Mouse (Mus musculus): Measurements from ENCODE around the gene Mroh3. TPM values are rescaled to one million over a fixed set of nuclear protein-coding genes. Genes with fewer than 3 reads are reported as not detected.

Gene Mroh3
- total and polyA plus RNA-seq, 2 experiments from 2014 or later, result not detected

DNA sequence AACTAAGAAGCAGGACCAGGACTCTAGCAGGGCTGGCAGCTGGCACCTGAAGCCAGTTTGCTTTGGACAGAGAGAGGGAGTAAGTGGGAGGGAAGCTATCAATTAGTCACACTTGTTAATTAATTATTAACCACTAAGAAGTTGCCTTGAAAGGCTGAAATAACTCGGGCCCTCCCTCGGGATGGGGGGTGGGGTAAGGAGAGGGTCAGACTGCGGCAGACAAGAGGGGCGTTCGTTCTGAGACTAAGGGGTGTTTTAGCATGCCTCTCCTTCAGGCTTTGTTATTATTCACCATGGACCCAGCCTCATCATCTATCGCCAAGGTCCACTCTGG, 16.4 kb upstream of the Mroh3 start:
- DNase-seq, result no peak
- no peak for TF ChIP-seq CTCF (IDR thresholded peaks at IDR 0.05; ENCODE audit: low read depth)
- Histone ChIP-seq H3K27ac (ENCODE audit: low read depth, low read length) (no peak overlapping the region), H3K4me1 (ENCODE audit: insufficient read depth) (peaks cover 8% of the 10 kb centered on the region; the same call in 1 of the 2 replicates), H3K27me3 (ENCODE audit: insufficient read depth, low read length) (no peaks in the 10 kb centered on the region), H3K36me3 (ENCODE audit: insufficient read depth) (0 out of 2 replicates have a peak, but pooled peaks cover under 1% of the 10 kb centered on the region), H3K9me3 (ENCODE audit: low read length) (no peaks in the 10 kb centered on the region), H3K4me3 (ENCODE audit: low read depth, low read length) (no peak overlapping the region), H3K9ac (no peak overlapping the region), H3K4me2 (ENCODE audit: low read depth) (no peak overlapping the region)
- no peak for ATAC-seq
- WGBS, result 16% methylated on average over 6 of the region's 6 CpGs

- ATAC-seq (no peak), DNase-seq (no peak)
- WGBS, result 14% methylated on average over 13 of the region's 13 CpGs
- Histone ChIP-seq H3K36me3 (ENCODE audit: insufficient read depth) (0 out of 2 replicates have a peak, but pooled peaks cover 4% of the 10 kb centered on the region), H3K4me3 (ENCODE audit: low read depth, low read length) (no peak overlapping the region), H3K9ac (no peak overlapping the region), H3K27me3 (ENCODE audit: insufficient read depth, low read length) (no peaks in the 10 kb centered on the region), H3K9me3 (ENCODE audit: low read length) (no peaks in the 10 kb centered on the region), H3K27ac (ENCODE audit: low read depth, low read length) (no peak overlapping the region), H3K4me1 (ENCODE audit: insufficient read depth) (peaks cover 8% of the 10 kb centered on the region; the same call in 1 of the 2 replicates), H3K4me2 (ENCODE audit: low read depth) (no peak overlapping the region)
- no peak for TF ChIP-seq CTCF (IDR thresholded peaks at IDR 0.05; ENCODE audit: low read depth)
Observed at GRCm38 (mm10) chr1:136228328-136229039, 15.9 kb upstream of the Mroh3 start.

- TF ChIP-seq CTCF (IDR thresholded peaks at IDR 0.05; ENCODE audit: low read depth), result no peak
- ATAC-seq (no peak), DNase-seq (no peak)
- 0 out of 2 replicates have a peak, but pooled peaks cover 4% of the 10 kb centered on the region for H3K36me3 ChIP-seq (ENCODE audit: insufficient read depth)
- peaks cover 6% of the 10 kb centered on the region; the same call in 1 of the 2 replicates for H3K4me1 ChIP-seq (ENCODE audit: insufficient read depth)
- H3K4me3 ChIP-seq (ENCODE audit: low read depth, low read length), result no peak overlapping the region
- no peak overlapping the region for H3K9ac ChIP-seq
- no peaks in the 10 kb centered on the region for H3K9me3 ChIP-seq (ENCODE audit: low read length)
- H3K27ac ChIP-seq (ENCODE audit: low read depth, low read length), result no peak overlapping the region
- 45% methylated on average over 4 of the region's 4 CpGs for WGBS
- H3K4me2 ChIP-seq (ENCODE audit: low read depth), result no peak overlapping the region
- no peaks in the 10 kb centered on the region for H3K27me3 ChIP-seq (ENCODE audit: insufficient read depth, low read length)
Observed at GRCm38 (mm10) chr1:136227870-136228269, 15.2 kb upstream of the Mroh3 start.

DNA sequence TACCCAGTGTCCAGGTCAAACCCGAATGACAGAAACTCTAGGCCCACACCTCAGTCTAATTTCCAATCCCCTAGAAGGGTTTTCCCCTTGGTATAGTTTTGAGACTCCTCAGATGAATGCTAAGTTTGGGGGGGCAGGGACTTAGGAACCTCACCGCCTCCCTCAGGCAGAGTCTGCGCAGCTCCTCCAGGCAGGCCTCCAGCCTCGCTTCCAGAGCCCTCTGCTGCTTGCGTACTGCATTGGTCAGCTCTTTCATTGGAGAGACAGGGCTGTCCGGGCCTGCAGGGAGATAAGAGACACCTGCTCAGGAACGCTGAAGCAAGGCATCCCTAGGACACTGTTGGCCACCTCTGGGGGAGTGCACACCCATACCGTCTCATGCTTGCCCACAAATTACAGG, 14.0 kb upstream of the Mroh3 start:
- no peak overlapping the region for H3K4me3 ChIP-seq (ENCODE audit: low read depth, low read length)
- DNase-seq (no peak), ATAC-seq (no peak)
- no peaks in the 10 kb centered on the region for H3K9me3 ChIP-seq (ENCODE audit: low read length)
- no peak overlapping the region for H3K9ac ChIP-seq
- no peak overlapping the region for H3K4me2 ChIP-seq (ENCODE audit: low read depth)
- WGBS, result 95% methylated on average over 8 of the region's 8 CpGs
- TF ChIP-seq CTCF (IDR thresholded peaks at IDR 0.05; ENCODE audit: low read depth), result no peak
- H3K27ac ChIP-seq (ENCODE audit: low read depth, low read length), result no peak overlapping the region
- no peaks in the 10 kb centered on the region for H3K27me3 ChIP-seq (ENCODE audit: insufficient read depth, low read length)
- 0 out of 2 replicates have a peak, but pooled peaks cover 4% of the 10 kb centered on the region for H3K36me3 ChIP-seq (ENCODE audit: insufficient read depth)
- peaks cover 1% of the 10 kb centered on the region; the same call in 1 of the 2 replicates for H3K4me1 ChIP-seq (ENCODE audit: insufficient read depth)

DNA sequence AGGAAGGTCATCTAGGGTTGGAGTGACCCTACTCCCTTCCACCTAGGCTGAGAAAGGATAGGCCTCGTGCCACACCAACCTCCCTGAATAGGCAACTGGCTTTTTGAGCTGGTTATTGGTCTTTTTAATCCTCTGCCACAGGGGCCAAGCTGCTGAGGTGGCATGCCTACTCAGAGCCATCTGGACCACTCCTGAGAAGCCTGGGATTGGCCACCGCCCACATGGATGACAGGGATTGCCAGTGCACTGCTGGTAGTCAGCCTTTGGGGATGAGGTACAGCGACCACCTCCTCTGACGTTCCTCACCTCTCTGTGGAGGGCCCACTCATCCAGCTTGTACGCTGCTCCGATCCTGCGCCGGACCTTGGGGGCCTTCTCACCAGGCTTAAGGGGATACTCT, 13.2 kb upstream of the Mroh3 start:
- H3K4me1 ChIP-seq (ENCODE audit: insufficient read depth), result no peaks in the 10 kb centered on the region; the same call in 1 of the 2 replicates

DNA sequence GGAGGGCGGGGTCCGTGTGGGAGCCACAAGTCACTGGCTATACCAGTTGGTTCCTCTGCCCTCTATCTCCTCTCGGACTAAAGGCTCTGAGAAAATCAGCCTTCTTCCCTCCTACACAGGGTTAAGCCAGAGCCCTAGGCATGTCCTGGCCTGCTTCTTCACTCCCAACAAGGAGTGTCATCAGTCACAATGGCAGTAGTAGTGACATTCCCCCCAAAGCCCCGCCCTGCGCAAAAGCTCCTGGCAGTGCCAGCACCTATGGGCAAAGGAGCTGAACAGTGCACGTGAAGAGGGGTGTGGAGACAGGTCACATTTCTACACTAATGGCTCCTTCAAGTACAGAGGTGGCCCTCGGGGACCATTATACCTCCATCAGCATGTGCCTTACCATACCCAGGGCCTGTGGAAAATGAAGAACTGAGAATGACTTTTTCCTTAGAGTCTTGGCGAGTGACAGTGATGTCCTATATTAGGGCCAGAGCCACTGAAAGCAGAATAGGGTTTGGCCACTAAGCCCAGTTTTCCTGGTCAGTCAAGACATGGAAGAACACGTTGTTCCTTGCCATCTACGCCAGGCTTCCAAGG, 11.2 kb upstream of the Mroh3 start:
- Histone ChIP-seq H3K4me2 (ENCODE audit: low read depth) (no peak overlapping the region), H3K27me3 (ENCODE audit: insufficient read depth, low read length) (no peaks in the 10 kb centered on the region), H3K9me3 (ENCODE audit: low read length) (no peaks in the 10 kb centered on the region), H3K9ac (no peak overlapping the region), H3K4me1 (ENCODE audit: insufficient read depth) (no peaks in the 10 kb centered on the region), H3K27ac (ENCODE audit: low read depth, low read length) (no peak overlapping the region), H3K36me3 (ENCODE audit: insufficient read depth) (0 out of 2 replicates have a peak, but pooled peaks cover 4% of the 10 kb centered on the region), H3K4me3 (ENCODE audit: low read depth, low read length) (no peak overlapping the region)
- no peak for DNase-seq
- WGBS, result 94% methylated on average over 10 of the region's 10 CpGs
- TF ChIP-seq CTCF (IDR thresholded peaks at IDR 0.05; ENCODE audit: low read depth), result no peak
- no peak for ATAC-seq

More for the DNA sequence above, 13.2 kb upstream of the Mroh3 start:
- no peaks in the 10 kb centered on the region for H3K9me3 ChIP-seq (ENCODE audit: low read length)
- no peak overlapping the region for H3K27ac ChIP-seq (ENCODE audit: low read depth, low read length)
- H3K27me3 ChIP-seq (ENCODE audit: insufficient read depth, low read length), result no peaks in the 10 kb centered on the region
- ATAC-seq, result no peak
- H3K4me2 ChIP-seq (ENCODE audit: low read depth), result no peak overlapping the region
- H3K36me3 ChIP-seq (ENCODE audit: insufficient read depth), result 0 out of 2 replicates have a peak, but pooled peaks cover 4% of the 10 kb centered on the region
- H3K4me3 ChIP-seq (ENCODE audit: low read depth, low read length), result no peak overlapping the region
- no peak overlapping the region for H3K9ac ChIP-seq
- no peak for TF ChIP-seq CTCF (IDR thresholded peaks at IDR 0.05; ENCODE audit: low read depth)
- DNase-seq, result no peak
- 94% methylated on average over 8 of the region's 8 CpGs for WGBS

GRCm38 (mm10) chr1:136222386-136222785, 9.8 kb upstream of the Mroh3 start:
- no peak for TF ChIP-seq CTCF (IDR thresholded peaks at IDR 0.05; ENCODE audit: low read depth)
- H3K27me3 ChIP-seq (ENCODE audit: insufficient read depth, low read length), result no peaks in the 10 kb centered on the region
- H3K27ac ChIP-seq (ENCODE audit: low read depth, low read length), result no peak overlapping the region
- H3K4me2 ChIP-seq (ENCODE audit: low read depth), result no peak overlapping the region
- DNase-seq, result no peak
- H3K4me3 ChIP-seq (ENCODE audit: low read depth, low read length), result no peak overlapping the region
- 90% methylated on average over 10 of the region's 10 CpGs for WGBS
- no peaks in the 10 kb centered on the region for H3K4me1 ChIP-seq (ENCODE audit: insufficient read depth)
- 0 out of 2 replicates have a peak, but pooled peaks cover 10% of the 10 kb centered on the region for H3K36me3 ChIP-seq (ENCODE audit: insufficient read depth)
- no peaks in the 10 kb centered on the region for H3K9me3 ChIP-seq (ENCODE audit: low read length)
- no peak overlapping the region for H3K9ac ChIP-seq
- ATAC-seq, result no peak

Measured in forebrain, postnatal 0 days (tissue).